Mouse (Mus musculus): ENCODE measurements around the gene Hcn2.

Gene Hcn2

DNA sequence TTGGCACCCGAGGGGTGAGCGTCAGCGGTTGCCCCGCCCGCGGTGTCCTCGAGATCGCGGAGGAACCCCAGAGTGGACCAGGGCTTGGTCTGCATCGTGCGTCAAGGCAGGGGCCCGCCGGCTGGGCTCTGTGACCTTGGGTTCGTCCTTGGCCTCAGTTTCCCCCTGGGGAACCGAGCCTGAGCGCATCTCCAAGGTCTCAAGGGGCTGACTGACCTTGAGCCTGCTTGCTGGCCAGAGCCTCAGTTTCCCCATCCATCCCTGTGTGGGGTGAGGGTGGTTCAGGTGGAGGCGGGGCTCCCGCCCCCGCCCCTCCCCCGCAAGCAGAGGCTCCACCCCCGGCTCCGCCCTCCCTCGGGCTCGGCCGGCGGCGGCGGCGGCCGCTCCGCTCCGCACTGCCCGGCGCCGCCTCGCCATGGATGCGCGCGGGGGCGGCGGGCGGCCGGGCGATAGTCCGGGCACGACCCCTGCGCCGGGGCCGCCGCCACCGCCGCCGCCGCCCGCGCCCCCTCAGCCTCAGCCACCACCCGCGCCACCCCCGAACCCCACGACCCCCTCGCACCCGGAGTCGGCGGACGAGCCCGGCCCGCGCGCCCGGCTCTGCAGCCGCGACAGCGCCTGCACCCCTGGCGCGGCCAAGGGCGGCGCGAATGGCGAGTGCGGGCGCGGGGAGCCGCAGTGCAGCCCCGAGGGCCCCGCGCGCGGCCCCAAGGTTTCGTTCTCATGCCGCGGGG is at the start of gene Hcn2:
Hcn2 (plus strand) TSS at position 381 of the 734 bp plus-strand sequence.
- in situ Hi-C loops (cut with MboI; ENCODE audit: unreplicated experiment in 2 of 2): no loop called here

GRCm38 (mm10) chr10:79668076-79668475 is 48.4 kb upstream of the Hcn2 start:
- in situ Hi-C loops (cut with MboI; ENCODE audit: unreplicated experiment in 2 of 2): no loop called here

DNA sequence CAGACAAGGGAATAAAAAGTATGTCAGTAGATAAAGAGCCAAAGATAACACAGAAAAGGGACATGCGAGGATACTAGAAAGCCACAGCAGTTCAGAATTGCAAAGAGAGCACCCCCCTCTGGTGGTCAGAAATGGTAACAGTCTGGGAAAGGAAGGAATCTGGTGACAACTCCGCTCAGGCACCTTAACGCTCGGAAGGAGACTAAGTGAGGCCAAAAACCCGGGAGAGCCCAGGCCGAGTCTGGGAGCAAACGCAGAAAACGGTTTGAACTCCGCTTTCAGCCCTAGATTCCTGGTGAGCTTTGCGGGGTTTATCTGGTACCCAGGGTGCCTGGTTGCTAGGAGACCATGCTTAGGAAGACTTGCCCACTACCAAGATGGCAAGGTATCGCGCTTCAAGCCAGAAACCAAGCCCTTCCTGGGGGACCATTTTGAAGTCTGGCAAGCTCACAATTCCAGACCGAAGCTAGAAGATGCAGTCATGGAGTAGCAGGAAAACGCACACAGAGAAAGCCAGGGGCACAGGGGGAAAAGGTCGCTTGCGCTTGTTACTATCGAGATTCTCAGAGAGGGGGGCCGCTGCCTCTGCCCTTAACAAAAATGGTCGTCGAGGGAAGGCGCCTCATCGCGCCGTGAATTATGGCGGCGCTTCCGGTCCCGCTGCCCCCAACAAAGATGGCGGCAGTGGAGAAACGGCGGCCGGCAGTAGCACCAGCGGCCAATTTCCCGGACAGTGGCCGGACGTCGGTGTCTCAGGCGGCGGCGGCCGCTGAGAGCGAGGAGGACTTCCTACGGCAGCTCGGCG is 47.5 kb upstream of the Hcn2 start, which contains the start of gene Tpgs1:
Tpgs1 (plus strand) TSS at position 599 of the 805 bp plus-strand sequence.
- in situ Hi-C loops (cut with MboI; ENCODE audit: unreplicated experiment in 2 of 2): no loop called here

DNA sequence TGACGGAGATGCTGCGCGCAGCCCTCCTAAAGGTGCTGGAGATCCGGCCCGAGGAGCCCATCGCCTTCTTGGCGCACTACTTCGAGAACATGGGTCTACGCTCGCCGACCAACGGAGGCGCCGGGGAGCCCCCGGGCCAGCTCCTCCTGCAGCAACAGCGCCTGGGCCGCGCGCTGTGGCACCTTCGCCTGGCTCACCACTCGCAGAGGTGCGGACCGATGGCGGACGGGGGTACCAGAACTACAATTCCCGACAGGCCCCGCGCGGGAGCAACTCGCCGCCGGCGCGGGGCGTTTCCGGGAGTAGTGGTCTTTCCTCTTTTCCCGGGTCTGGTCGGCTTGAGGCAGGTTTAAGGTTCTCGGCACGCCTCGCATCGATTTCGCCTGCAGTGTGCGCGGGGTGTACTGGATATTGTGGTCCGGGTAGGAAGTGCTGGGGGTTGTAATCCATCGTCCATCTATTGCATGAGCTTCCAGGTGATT is 46.8 kb upstream of the Hcn2 start:
- in situ Hi-C loops (cut with MboI; ENCODE audit: unreplicated experiment in 2 of 2): no loop called here

- in situ Hi-C loops (cut with MboI; ENCODE audit: unreplicated experiment in 2 of 2): no loop called here
Measured at GRCm38 (mm10) chr10:79670071-79670888, 46.2 kb upstream of the Hcn2 start.

DNA sequence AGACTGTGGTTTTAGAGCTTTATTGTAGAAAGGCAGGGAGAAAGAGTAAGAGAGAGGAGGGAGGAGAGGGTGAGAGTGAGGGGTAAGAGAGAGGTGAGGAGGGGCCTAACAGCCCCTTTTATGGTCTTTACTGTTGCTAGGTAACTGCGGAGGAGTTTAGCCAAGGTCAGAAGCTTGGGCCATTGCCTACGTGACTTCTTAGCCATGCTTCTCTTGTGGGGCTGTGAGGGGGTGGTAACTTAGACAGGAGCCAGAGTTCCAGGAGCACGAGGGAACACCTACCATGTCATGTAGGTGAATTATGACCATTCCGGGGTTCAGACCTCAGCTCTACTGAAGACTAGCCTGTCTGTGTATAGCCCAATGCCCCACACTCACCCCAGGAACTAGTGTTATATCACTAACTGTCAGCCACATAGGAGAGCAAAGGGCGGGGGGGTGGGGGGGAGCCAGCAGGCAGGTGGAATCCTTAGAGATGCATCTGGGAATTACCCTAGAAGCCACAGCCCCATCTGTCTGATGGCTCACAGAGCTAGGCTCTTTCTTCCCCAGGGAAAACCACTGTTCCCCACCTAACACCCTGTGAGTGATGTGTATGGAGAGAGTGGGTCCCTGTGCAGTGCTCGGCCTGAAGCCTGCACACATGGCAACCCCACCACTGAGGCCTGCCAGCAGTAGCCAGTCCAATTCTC is 44.9 kb upstream of the Hcn2 start:
- in situ Hi-C loops (cut with MboI; ENCODE audit: unreplicated experiment in 2 of 2): no loop called here

- in situ Hi-C loops (cut with MboI; ENCODE audit: unreplicated experiment in 2 of 2): no loop called here
Measured at GRCm38 (mm10) chr10:79672088-79672455, 44.4 kb upstream of the Hcn2 start.

DNA sequence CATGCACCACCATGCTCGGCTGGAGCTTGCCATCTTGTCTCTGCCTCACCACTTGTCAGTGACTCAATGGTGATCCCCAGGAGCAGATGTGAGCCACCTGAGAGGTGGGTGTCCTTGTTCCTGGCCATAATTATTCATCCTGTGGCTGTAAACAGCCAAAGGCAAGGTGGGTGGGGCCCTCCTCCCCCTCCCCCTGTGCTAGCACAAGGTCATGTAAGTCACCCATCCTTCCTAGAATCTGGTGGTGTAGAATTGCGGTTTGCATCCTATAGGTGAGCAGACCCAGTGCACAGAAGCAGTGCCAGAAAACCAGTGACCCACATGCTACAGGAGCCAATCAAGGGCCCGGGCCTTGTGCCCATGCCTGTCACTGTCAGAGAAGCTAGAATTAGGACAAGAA is 43.4 kb upstream of the Hcn2 start:
- in situ Hi-C loops (cut with MboI; ENCODE audit: unreplicated experiment in 2 of 2): no loop called here

GRCm38 (mm10) chr10:79675346-79676035 is 40.9 kb upstream of the Hcn2 start:
- in situ Hi-C loops (cut with MboI; ENCODE audit: unreplicated experiment in 2 of 2): loop anchor here in 1 of 2 experiments (25.0 kb wide), 1 partner anchor 1663 kb away; the partner anchor contains the start of gene Pfkl

DNA sequence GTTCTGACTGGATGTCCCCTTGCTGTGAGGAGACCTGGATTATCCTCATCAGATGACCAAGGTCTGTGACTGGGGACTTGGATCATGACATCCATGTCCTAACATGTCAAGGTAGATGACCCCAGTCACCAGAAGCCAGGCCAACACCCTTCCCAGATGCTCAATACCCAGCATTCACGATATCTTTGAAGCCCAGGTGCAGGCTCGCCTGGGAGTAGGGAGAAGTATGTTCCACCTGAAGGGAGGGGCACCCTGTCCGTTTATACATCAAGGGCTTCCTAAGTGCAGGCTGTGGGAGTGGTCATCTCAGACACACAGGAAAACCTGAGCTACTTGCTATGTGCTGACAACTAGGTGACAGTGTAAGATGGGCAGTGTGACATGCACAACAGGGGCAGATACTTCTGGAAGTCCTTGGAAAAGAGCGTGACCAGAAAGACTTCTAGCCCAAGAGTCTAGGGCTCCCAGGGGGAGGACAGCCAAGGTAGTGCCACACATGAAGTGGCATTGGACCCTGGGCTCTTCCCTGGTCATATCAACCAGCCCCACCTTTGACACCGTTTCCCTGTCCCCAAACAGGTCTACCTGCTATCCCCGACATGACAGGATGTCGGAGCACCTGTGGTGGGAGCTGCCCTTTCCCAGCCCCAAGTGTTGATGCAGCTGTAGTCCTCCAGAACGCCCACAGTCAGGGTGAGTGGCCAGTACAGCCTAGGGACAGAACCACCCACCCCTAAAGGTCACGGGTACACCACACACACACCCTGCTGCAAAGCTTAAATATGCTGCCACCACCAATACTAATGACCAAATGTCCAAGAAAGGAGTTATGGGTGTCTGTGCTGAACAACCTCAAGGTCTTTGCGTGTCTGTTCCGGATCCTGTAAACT is 35.6 kb upstream of the Hcn2 start:
- in situ Hi-C loops (cut with MboI; ENCODE audit: unreplicated experiment in 2 of 2): loop anchor here in 1 of 2 experiments (25.0 kb wide), 1 partner anchor 1669 kb away; the partner anchor contains the start of gene Pfkl

- in situ Hi-C loops (cut with MboI; ENCODE audit: unreplicated experiment in 2 of 2): loop anchor here in 1 of 2 experiments (25.0 kb wide), 1 partner anchor 1669 kb away; the partner anchor contains the start of gene Pfkl
Measured at GRCm38 (mm10) chr10:79681591-79682245, 34.7 kb upstream of the Hcn2 start, which contains the start of gene Cdc34. Cdc34 (plus strand) TSS chr10:79682195.

GRCm38 (mm10) chr10:79682551-79682915 is 33.9 kb upstream of the Hcn2 start:
- in situ Hi-C loops (cut with MboI; ENCODE audit: unreplicated experiment in 2 of 2): loop anchor here in 1 of 2 experiments (25.0 kb wide), 1 partner anchor 1670 kb away; the partner anchor contains the start of gene Pfkl

DNA sequence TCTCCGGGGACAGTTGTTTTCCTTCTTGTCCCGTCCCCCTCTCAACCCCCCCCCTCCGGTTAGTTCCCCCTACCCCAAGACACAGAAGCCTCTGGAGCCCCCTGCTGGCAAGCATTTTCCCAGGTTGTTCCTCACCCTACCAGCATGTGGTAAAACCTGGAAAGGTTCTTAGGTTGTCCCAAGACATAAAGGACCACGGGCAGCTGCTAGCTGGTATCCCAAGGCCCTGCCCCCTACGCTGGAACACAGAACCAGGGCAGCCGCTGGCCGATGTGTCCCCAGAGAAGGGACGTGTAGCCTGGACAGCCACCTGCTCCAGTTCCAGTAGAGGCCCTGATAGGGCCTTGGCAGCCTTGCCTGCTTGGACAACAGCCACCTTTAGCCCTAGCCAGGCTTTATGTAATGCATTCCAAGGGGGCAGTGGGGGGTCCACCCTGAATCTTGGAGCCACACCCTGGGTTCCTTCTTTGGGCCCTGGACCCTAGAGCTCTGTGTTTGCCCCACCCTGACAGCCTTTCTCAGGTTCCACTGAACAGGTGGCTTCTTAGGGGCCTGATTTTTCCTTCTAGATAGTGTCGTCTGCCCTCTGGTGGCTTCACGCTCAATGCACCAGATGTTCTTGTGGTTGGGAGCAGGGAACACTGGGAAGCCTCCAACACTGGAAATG is 33.4 kb upstream of the Hcn2 start:
- in situ Hi-C loops (cut with MboI; ENCODE audit: unreplicated experiment in 2 of 2): loop anchor here in 1 of 2 experiments (25.0 kb wide), 1 partner anchor 1671 kb away; the partner anchor contains the start of gene Pfkl

GRCm38 (mm10) chr10:79683726-79684640 is 32.5 kb upstream of the Hcn2 start:
- in situ Hi-C loops (cut with MboI; ENCODE audit: unreplicated experiment in 2 of 2): loop anchor here in 1 of 2 experiments (25.0 kb wide), 1 partner anchor 1672 kb away; the partner anchor contains the start of gene Pfkl

DNA sequence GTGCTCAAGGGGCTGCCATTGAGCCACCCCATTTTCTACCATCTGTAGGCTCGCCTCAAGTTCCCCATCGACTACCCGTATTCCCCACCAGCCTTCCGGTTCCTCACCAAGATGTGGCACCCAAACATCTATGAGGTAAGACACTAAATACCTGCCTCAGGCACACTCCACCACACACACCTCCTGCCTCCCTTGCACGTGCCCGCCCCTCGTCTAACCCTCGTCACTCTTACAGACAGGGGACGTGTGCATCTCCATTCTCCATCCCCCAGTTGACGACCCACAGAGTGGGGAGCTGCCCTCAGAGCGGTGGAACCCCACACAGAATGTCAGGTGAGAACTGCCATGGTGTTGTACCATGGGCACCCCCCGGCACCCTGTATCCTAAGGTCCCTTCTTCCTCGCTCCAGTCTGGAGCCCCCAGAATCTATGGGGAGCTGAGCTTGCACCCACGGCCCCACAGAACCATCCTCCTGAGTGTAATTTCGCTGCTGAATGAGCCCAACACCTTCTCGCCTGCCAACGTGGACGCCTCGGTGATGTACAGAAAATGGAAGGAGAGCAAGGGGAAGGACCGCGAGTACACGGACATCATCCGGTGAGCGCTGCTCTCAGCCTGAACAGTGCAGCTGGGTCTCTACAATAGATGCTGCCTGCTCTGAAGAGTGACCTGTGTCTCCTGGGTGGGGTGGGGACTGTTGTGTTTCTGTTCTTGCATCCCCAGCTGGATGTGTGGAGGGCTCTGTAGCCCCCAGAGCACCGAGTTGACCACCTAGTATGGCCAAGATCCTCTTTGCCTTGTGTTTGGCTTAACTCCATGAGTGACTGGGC is 31.4 kb upstream of the Hcn2 start:
- in situ Hi-C loops (cut with MboI; ENCODE audit: unreplicated experiment in 2 of 2): loop anchor here in 1 of 2 experiments (25.0 kb wide), 1 partner anchor 1673 kb away; the partner anchor contains the start of gene Pfkl

Data from v-Abl transformed pro-B cells (cell line).